Mouse (Mus musculus) hematopoietic stem cell, adult 5-6 weeks (primary cell): ENCODE data around the gene AI837181. TPM values are rescaled to one million over a fixed set of nuclear protein-coding genes. Genes with fewer than 3 reads are reported as not detected.

Experiments
- total RNA-seq: library from RNA; stranded (forward); fragments of 172-1452, 232-1000 nt; gene quantifications from 2 replicates; pipeline ENCODE4 v1.2.3, GENCODE M21; 2017

The AI837181 gene
- total RNA-seq, 1 experiment from 2014 or later = 14.3 TPM

Other genes starting within 250 kb of the AI837181 start
- gene Pacs1, start 152.0 kb upstream of the AI837181 start, total RNA-seq = 17.3 and 23.4 TPM in 2 replicates
- 262 and 325 TPM in 2 replicates for gene Sf3b2, start 129.7 kb upstream of the AI837181 start, total RNA-seq
- gene Gal3st3, start 126.8 kb upstream of the AI837181 start, total RNA-seq = not detected in 2 replicates
- gene Catsper1, start 89.4 kb upstream of the AI837181 start, total RNA-seq = not detected in 2 replicates
- gene Cst6, start 75.6 kb upstream of the AI837181 start, total RNA-seq = 0.45 TPM in 1 of 2 replicates, not detected in the other
- 38.1 and 49.7 TPM in 2 replicates for gene Eif1ad, start 58.4 kb upstream of the AI837181 start, total RNA-seq
- gene Banf1, start 58.0 kb upstream of the AI837181 start, total RNA-seq = 43.0 and 51.5 TPM in 2 replicates
- gene Sart1, start 36.4 kb upstream of the AI837181 start, total RNA-seq = 75.2 and 88.4 TPM in 2 replicates
- 0.30 TPM in 1 of 2 replicates, not detected in the other for gene Tsga10ip, start 22.6 kb upstream of the AI837181 start, total RNA-seq
- gene Drap1, start 165 bp upstream of the AI837181 start, total RNA-seq = 107 and 122 TPM in 2 replicates
- gene Fosl1, start 22.4 kb downstream of the AI837181 start, total RNA-seq = 1.3 and 4.2 TPM in 2 replicates
- gene Ccdc85b, start 32.8 kb downstream of the AI837181 start, total RNA-seq = 2.3 and 4.1 TPM in 2 replicates
- gene Fibp, start 35.5 kb downstream of the AI837181 start, total RNA-seq = 128 and 159 TPM in 2 replicates
- 8.1 and 20.7 TPM in 2 replicates for gene Ctsw, start 43.4 kb downstream of the AI837181 start, total RNA-seq
- 1.2 TPM in 1 of 2 replicates, not detected in the other for gene Efemp2, start 48.8 kb downstream of the AI837181 start, total RNA-seq
- gene Mus81, start 63.3 kb downstream of the AI837181 start, total RNA-seq = 7.9 and 12.0 TPM in 2 replicates
- gene Cfl1, start 65.3 kb downstream of the AI837181 start, total RNA-seq = 878 and 953 TPM in 2 replicates
- gene 1700020D05Rik, start 78.6 kb downstream of the AI837181 start, total RNA-seq = 0.69 and 2.8 TPM in 2 replicates
- gene Snx32, start 85.4 kb downstream of the AI837181 start, total RNA-seq = 3.2 and 4.4 TPM in 2 replicates
- gene Ovol1, start 135.5 kb downstream of the AI837181 start, total RNA-seq = not detected in 2 replicates
- gene Ap5b1, start 142.9 kb downstream of the AI837181 start, total RNA-seq = 6.5 and 6.8 TPM in 2 replicates
- 47.9 and 73.0 TPM in 2 replicates for gene Rnaseh2c, start 176.7 kb downstream of the AI837181 start, total RNA-seq
- 67.9 and 88.5 TPM in 2 replicates for gene Kat5, start 185.1 kb downstream of the AI837181 start, total RNA-seq
- 44.7 and 74.6 TPM in 2 replicates for gene Rela, start 212.3 kb downstream of the AI837181 start, total RNA-seq
- gene Sipa1, start 238.6 kb downstream of the AI837181 start, total RNA-seq = 33.0 and 33.8 TPM in 2 replicates